Mouse (Mus musculus): ENCODE data around the gene Bach2. TPM values are rescaled to one million over a fixed set of nuclear protein-coding genes. Genes with fewer than 3 reads are reported as not detected.

Gene Bach2
- polyA plus RNA-seq, 1 experiment, result 57.6 TPM

DNA sequence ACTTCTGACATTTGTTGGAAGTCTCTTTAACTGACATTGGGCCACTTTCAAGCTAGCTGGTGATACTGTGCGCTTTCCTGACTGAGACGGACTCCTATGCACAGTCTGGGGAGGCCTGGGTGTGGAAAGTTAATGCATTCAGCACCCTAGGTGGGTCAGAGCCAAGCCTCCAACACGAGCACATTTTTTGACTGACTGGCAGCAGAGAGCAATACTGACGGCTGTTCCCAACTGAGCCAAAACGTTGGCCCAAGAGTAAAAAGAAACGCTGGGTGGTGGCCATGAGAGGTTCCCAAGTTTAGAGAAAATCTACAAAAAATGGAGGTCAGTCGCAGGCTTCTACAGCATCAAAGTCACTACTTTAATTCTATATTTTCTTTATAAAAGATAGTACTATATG is 272.3 kb downstream of the Bach2 start:
- H3K4me3 ChIP-seq (replicated peaks; ENCODE audit: control insufficient read depth, low read depth, low read length), result no peak overlapping the region
- 84% methylated on average over 7 of the region's 7 CpGs for WGBS
- H3K4me1 ChIP-seq (ENCODE audit: control insufficient read depth, insufficient read depth, low read length), result no peaks in the 10 kb centered on the region; the same call in 1 of the 2 replicates
- H3K27ac ChIP-seq (ENCODE audit: control insufficient read depth, insufficient read depth, low read depth, low read length, poor library complexity), result no peak overlapping the region
- TF ChIP-seq POLR2A (IDR thresholded peaks at IDR 0.05; ENCODE audit: borderline replicate concordance, control insufficient read depth, low read depth, low read length) (no peak), CTCF (IDR thresholded peaks at IDR 0.05; ENCODE audit: control insufficient read depth, insufficient read depth, low read length) (no peak)

DNA sequence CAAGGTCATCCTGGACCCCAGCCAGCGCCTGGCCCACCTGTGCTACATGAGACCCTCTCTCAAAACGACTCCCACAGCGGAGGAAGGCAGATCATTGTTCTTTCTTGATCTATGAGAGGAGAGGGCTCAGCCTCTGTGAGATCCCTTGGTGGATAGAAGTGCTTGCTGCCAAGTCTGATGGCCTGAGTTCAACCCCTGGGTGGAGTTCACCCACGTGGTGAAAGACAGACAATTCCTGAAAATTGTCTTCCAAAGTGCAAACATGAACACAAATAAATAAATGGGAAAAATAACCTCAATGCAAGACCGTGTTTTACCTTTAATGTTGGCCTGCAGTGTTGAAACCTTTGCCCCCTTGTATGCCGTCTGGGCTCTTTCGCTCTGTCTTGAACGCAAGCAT is 277.5 kb downstream of the Bach2 start:
- no peak overlapping the region for H3K27ac ChIP-seq (ENCODE audit: control insufficient read depth, insufficient read depth, low read depth, low read length, poor library complexity)
- WGBS, result 80% methylated on average over 8 of the region's 8 CpGs
- H3K4me3 ChIP-seq (replicated peaks; ENCODE audit: control insufficient read depth, low read depth, low read length), result no peak overlapping the region
- TF ChIP-seq POLR2A (IDR thresholded peaks at IDR 0.05; ENCODE audit: borderline replicate concordance, control insufficient read depth, low read depth, low read length) (no peak), CTCF (IDR thresholded peaks at IDR 0.05; ENCODE audit: control insufficient read depth, insufficient read depth, low read length) (no peak)
- H3K4me1 ChIP-seq (ENCODE audit: control insufficient read depth, insufficient read depth, low read length), result no peaks in the 10 kb centered on the region; the same call in 1 of the 2 replicates

GRCm38 (mm10) chr4:32518842-32519578 is 280.4 kb downstream of the Bach2 start:
- 73% methylated on average over 6 of the region's 6 CpGs for WGBS
- no peak for TF ChIP-seq POLR2A (IDR thresholded peaks at IDR 0.05; ENCODE audit: borderline replicate concordance, control insufficient read depth, low read depth, low read length)
- no peak for TF ChIP-seq CTCF (IDR thresholded peaks at IDR 0.05; ENCODE audit: control insufficient read depth, insufficient read depth, low read length)
- no peaks in the 10 kb centered on the region; the same call in 1 of the 2 replicates for H3K4me1 ChIP-seq (ENCODE audit: control insufficient read depth, insufficient read depth, low read length)
- no peak overlapping the region for H3K27ac ChIP-seq (ENCODE audit: control insufficient read depth, insufficient read depth, low read depth, low read length, poor library complexity)
- no peak overlapping the region for H3K4me3 ChIP-seq (replicated peaks; ENCODE audit: control insufficient read depth, low read depth, low read length)

DNA sequence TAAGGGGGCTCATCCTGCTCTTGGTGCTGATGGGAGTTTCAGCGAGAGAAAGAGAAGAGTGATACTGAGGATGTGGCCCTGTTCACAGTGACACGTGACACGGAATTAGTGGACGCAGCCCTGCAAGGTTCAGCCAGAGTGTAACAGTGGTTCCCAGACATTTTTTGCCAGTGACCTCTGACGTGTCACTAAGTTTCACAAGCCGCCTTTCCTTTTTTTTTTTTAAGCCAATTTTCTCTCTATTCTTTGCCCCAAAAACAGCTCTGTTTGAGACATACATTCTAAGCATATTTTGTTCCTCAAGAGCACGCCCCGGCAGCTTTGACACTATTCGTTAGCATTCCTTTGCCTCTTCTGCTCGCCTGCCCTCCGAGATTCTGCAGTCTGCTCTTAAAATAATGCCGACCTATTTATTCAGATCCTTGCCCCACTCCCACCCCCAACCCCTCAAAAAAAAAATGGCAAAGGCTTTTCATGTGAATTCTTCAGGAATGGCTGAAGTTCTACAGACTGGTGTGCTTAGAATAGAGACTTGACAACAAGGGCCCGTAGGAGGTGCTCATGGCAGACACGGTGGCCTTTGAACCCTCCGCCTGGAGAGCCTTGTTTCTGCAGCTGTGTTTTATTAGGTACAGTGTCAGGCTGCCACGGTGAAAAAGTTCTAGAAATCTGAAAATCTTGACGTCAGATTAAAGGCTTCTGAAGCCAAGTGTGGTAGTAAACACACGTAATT is 282.2 kb downstream of the Bach2 start:
- 82% methylated on average over 18 of the region's 18 CpGs for WGBS
- Histone ChIP-seq H3K4me1 (ENCODE audit: control insufficient read depth, insufficient read depth, low read length) (no peaks in the 10 kb centered on the region; the same call in 1 of the 2 replicates), H3K27ac (ENCODE audit: control insufficient read depth, insufficient read depth, low read depth, low read length, poor library complexity) (no peak overlapping the region), H3K4me3 (replicated peaks; ENCODE audit: control insufficient read depth, low read depth, low read length) (no peak overlapping the region)
- TF ChIP-seq CTCF (IDR thresholded peaks at IDR 0.05; ENCODE audit: control insufficient read depth, insufficient read depth, low read length), result no peak
- TF ChIP-seq POLR2A (IDR thresholded peaks at IDR 0.05; ENCODE audit: borderline replicate concordance, control insufficient read depth, low read depth, low read length), result no peak

DNA sequence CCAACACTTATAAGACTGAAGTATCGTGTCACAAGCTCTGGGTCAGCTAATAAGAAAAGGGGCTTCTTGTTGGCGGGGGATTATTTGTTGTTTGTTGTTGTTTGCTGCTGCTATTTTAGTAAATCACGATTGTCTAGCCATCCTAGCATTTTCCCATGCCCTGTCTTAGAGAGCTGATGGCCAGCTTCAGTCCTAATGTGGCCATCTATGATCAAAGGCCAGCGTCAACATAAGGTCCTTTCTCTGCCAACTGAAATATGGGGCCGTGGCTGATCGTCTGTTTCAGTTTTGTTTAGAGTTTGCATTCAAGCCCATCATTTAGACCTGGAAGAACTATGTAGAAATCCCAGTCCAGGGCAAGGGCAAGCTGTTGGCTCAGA is 282.7 kb downstream of the Bach2 start:
- TF ChIP-seq CTCF (IDR thresholded peaks at IDR 0.05; ENCODE audit: control insufficient read depth, insufficient read depth, low read length), result no peak
- TF ChIP-seq POLR2A (IDR thresholded peaks at IDR 0.05; ENCODE audit: borderline replicate concordance, control insufficient read depth, low read depth, low read length), result no peak
- WGBS, result 74% methylated on average over 6 of the region's 6 CpGs
- Histone ChIP-seq H3K27ac (ENCODE audit: control insufficient read depth, insufficient read depth, low read depth, low read length, poor library complexity) (no peak overlapping the region), H3K4me3 (replicated peaks; ENCODE audit: control insufficient read depth, low read depth, low read length) (no peak overlapping the region), H3K4me1 (ENCODE audit: control insufficient read depth, insufficient read depth, low read length) (no peaks in the 10 kb centered on the region; the same call in 1 of the 2 replicates)

- no peak overlapping the region for H3K27ac ChIP-seq (ENCODE audit: control insufficient read depth, insufficient read depth, low read depth, low read length, poor library complexity)
- TF ChIP-seq POLR2A (IDR thresholded peaks at IDR 0.05; ENCODE audit: borderline replicate concordance, control insufficient read depth, low read depth, low read length), result no peak
- no peak for TF ChIP-seq CTCF (IDR thresholded peaks at IDR 0.05; ENCODE audit: control insufficient read depth, insufficient read depth, low read length)
- H3K4me3 ChIP-seq (replicated peaks; ENCODE audit: control insufficient read depth, low read depth, low read length), result no peak overlapping the region
- 54% methylated on average over 2 of the region's 2 CpGs for WGBS
- H3K4me1 ChIP-seq (ENCODE audit: control insufficient read depth, insufficient read depth, low read length), result no peaks in the 10 kb centered on the region; the same call in 1 of the 2 replicates
Observed at GRCm38 (mm10) chr4:32522013-32522412, 283.4 kb downstream of the Bach2 start.

- TF ChIP-seq POLR2A (IDR thresholded peaks at IDR 0.05; ENCODE audit: borderline replicate concordance, control insufficient read depth, low read depth, low read length) (no peak), CTCF (IDR thresholded peaks at IDR 0.05; ENCODE audit: control insufficient read depth, insufficient read depth, low read length) (no peak)
- Histone ChIP-seq H3K4me3 (replicated peaks; ENCODE audit: control insufficient read depth, low read depth, low read length) (no peak overlapping the region), H3K27ac (ENCODE audit: control insufficient read depth, insufficient read depth, low read depth, low read length, poor library complexity) (no peak overlapping the region), H3K4me1 (ENCODE audit: control insufficient read depth, insufficient read depth, low read length) (no peaks in the 10 kb centered on the region; the same call in 1 of the 2 replicates)
- WGBS, result 35% methylated on average over 2 of the region's 2 CpGs
Observed at GRCm38 (mm10) chr4:32524282-32524681, 285.7 kb downstream of the Bach2 start.

GRCm38 (mm10) chr4:32525000-32525399 is 286.4 kb downstream of the Bach2 start:
- TF ChIP-seq CTCF (IDR thresholded peaks at IDR 0.05; ENCODE audit: control insufficient read depth, insufficient read depth, low read length), result no peak
- Histone ChIP-seq H3K27ac (ENCODE audit: control insufficient read depth, insufficient read depth, low read depth, low read length, poor library complexity) (no peak overlapping the region), H3K4me1 (ENCODE audit: control insufficient read depth, insufficient read depth, low read length) (no peaks in the 10 kb centered on the region; the same call in 1 of the 2 replicates), H3K4me3 (replicated peaks; ENCODE audit: control insufficient read depth, low read depth, low read length) (no peak overlapping the region)
- WGBS, result 50% methylated on average over 5 of the region's 5 CpGs
